Comparison of ENCODE assay signal across 8 mouse cellular contexts in the genomic region with DNA sequence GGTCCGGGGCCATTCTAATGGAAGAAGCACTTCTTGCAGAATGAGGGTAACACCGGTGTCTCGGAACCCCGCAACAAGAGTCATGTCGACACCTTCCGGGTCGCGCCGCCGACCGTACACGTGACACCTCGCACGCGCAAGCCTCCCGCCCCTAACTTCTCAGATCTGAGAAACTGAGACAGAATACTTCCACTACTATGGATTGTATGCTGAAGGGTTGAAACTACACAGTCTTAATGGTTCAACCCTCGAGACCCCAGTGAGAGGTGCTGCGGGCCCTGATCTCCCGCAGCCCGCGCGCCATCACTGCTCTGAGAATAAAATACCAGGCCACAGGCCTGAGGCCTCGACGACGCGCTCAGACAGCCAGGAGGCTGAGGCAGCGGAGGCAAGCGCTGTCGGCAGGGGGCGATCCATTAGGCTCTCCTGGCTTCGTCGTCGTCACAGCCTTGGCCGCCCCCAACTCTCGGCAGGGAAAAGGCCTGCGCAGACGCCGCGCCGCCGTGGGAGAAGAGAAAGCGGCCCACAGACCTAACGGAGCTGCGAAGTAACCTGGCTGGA. TPM values are rescaled to one million over a fixed set of nuclear protein-coding genes. Genes with fewer than 3 reads are reported as not detected.
DNase-seq lines count a peak whose midpoint lies in the region; ATAC-seq and TF ChIP-seq lines count a peak whose summit lies in the region.

No protein-coding gene starts in this region.

- peak overlapping the region; percentile 99 for H3K9ac ChIP-seq in heart, embryonic 15.5 days
- H3K9ac ChIP-seq in liver, embryonic 15.5 days: peak overlapping the region; percentile 94
- peak overlapping the region; percentile 96 for H3K9ac ChIP-seq in neural tube, embryonic 13.5 days

- DNase-seq in CD8-positive naive resting alpha-beta T cell, adult 2 months (ENCODE audit: low read depth in 2 of 2, low spot score in 2 of 2): peak; percentile 58 to 72
- peak; percentile 19 for DNase-seq in fibroblast of lung, adult 2 months (ENCODE audit: low read depth)
- peak; percentile 55 to 76 for DNase-seq in kidney, postnatal 36 days
- peak; percentile 80 for DNase-seq in testis, postnatal 14 days (ENCODE audit: low spot score)

- H3K9me3 ChIP-seq in heart, embryonic 15.5 days (replicated peaks): no peaks in the 10 kb centered on the region
- H3K9me3 ChIP-seq in liver, embryonic 15.5 days (replicated peaks): no peaks in the 10 kb centered on the region
- H3K9me3 ChIP-seq in neural tube, embryonic 13.5 days: no peaks in the 10 kb centered on the region

- H3K36me3 ChIP-seq in heart, embryonic 15.5 days: no peaks in the 10 kb centered on the region
- H3K36me3 ChIP-seq in liver, embryonic 15.5 days (replicated peaks): peaks cover 59% of the 10 kb centered on the region
- H3K36me3 ChIP-seq in neural tube, embryonic 13.5 days: 0 out of 2 replicates have a peak, but pooled peaks cover 2% of the 10 kb centered on the region

- TF ChIP-seq CTCF in bone marrow macrophage, adult 2 months (IDR thresholded peaks at IDR 0.05; ENCODE audit: low read depth, low read length): no peak

- H3K4me3 ChIP-seq in bone marrow macrophage, adult 2 months (ENCODE audit: insufficient read depth, low read length): peak overlapping the region; percentile 81
- peak overlapping the region; percentile 97 for H3K4me3 ChIP-seq in heart, embryonic 15.5 days
- peak overlapping the region; percentile 73 for H3K4me3 ChIP-seq in liver, embryonic 15.5 days (replicated peaks)
- peak overlapping the region; percentile 86 for H3K4me3 ChIP-seq in neural tube, embryonic 13.5 days

- peak overlapping the region; percentile 74 for H3K27ac ChIP-seq in bone marrow macrophage, adult 2 months (ENCODE audit: insufficient read depth, low read depth, low read length)
- peak overlapping the region; percentile 97 for H3K27ac ChIP-seq in heart, embryonic 15.5 days
- peak overlapping the region; percentile 91 for H3K27ac ChIP-seq in liver, embryonic 15.5 days (replicated peaks)
- H3K27ac ChIP-seq in neural tube, embryonic 13.5 days (replicated peaks): peak overlapping the region; percentile 98

- no peaks in the 10 kb centered on the region for H3K27me3 ChIP-seq in heart, embryonic 15.5 days
- H3K27me3 ChIP-seq in liver, embryonic 15.5 days: no peaks in the 10 kb centered on the region
- no peaks in the 10 kb centered on the region for H3K27me3 ChIP-seq in neural tube, embryonic 13.5 days

- WGBS in heart, embryonic 15.5 days: under 1% methylated on average over 44 of the region's 44 CpGs
- WGBS in liver, embryonic 15.5 days (ENCODE audit: insufficient replicate concordance): under 1% methylated on average over 44 of the region's 44 CpGs
- WGBS in neural tube, embryonic 13.5 days: under 1% methylated on average over 44 of the region's 44 CpGs

- H3K4me1 ChIP-seq in bone marrow macrophage, adult 2 months (ENCODE audit: control insufficient read depth, insufficient read depth, low read length): peaks cover 14% of the 10 kb centered on the region
- H3K4me1 ChIP-seq in heart, embryonic 15.5 days (replicated peaks): peaks cover 34% of the 10 kb centered on the region
- H3K4me1 ChIP-seq in liver, embryonic 15.5 days (replicated peaks): peaks cover 50% of the 10 kb centered on the region
- peaks cover 50% of the 10 kb centered on the region for H3K4me1 ChIP-seq in neural tube, embryonic 13.5 days (replicated peaks)

- H3K4me2 ChIP-seq in heart, embryonic 15.5 days: peak overlapping the region; percentile 85
- peak overlapping the region; percentile 85 for H3K4me2 ChIP-seq in liver, embryonic 15.5 days
- H3K4me2 ChIP-seq in neural tube, embryonic 13.5 days: peak overlapping the region; percentile 98

- ATAC-seq in heart, embryonic 15.5 days (replicated peaks; ENCODE audit: insufficient number of reproducible peaks, insufficient read depth, low FRiP score, low read depth): peak; percentile 74
- peak; percentile 70 for ATAC-seq in liver, embryonic 15.5 days (ENCODE audit: insufficient read depth)
- ATAC-seq in neural tube, embryonic 13.5 days (ENCODE audit: low read depth): peak; percentile 85

- TF ChIP-seq POLR2A in bone marrow macrophage, adult 2 months (IDR thresholded peaks at IDR 0.05; ENCODE audit: borderline replicate concordance, low read depth, low read length): no peak

RNA-seq across cellular contexts. Expression of a gene that starts 1.9 kb away (rescaled TPM):
- polyA plus RNA-seq in bone marrow macrophage, adult 2 months (2012; ENCODE audit: insufficient read depth, insufficient read length, missing spikeins): 320 and 384 TPM in 2 replicates
- polyA plus RNA-seq in heart, embryonic 15.5 days (2015; fragmentation: Nextera tagmentation; extraction: Ambion mirVana): 180 and 183 TPM in 2 replicates
- polyA plus RNA-seq in liver, embryonic 15.5 days (2015; fragmentation: Nextera tagmentation; extraction: Ambion mirVana): 117 and 122 TPM in 2 replicates
- 227 and 230 TPM in 2 replicates for polyA plus RNA-seq in neural tube, embryonic 13.5 days (2015; fragmentation: Nextera tagmentation; extraction: Ambion mirVana)

RNA-seq across cellular contexts. Expression of a gene that starts 33.7 kb away (rescaled TPM):
- polyA plus RNA-seq in bone marrow macrophage, adult 2 months (2012; ENCODE audit: insufficient read depth, insufficient read length, missing spikeins): 61.3 and 62.9 TPM in 2 replicates
- 98.6 and 118 TPM in 2 replicates for polyA plus RNA-seq in heart, embryonic 15.5 days (2015; fragmentation: Nextera tagmentation; extraction: Ambion mirVana)
- 274 and 311 TPM in 2 replicates for polyA plus RNA-seq in liver, embryonic 15.5 days (2015; fragmentation: Nextera tagmentation; extraction: Ambion mirVana)
- polyA plus RNA-seq in neural tube, embryonic 13.5 days (2015; fragmentation: Nextera tagmentation; extraction: Ambion mirVana): 68.2 and 74.9 TPM in 2 replicates

RNA-seq across cellular contexts. Expression of a gene that starts 46.9 kb away (rescaled TPM):
- polyA plus RNA-seq in bone marrow macrophage, adult 2 months (2012; ENCODE audit: insufficient read depth, insufficient read length, missing spikeins): 5.3 TPM in 1 of 2 replicates, not detected in the other
- polyA plus RNA-seq in heart, embryonic 15.5 days (2015; fragmentation: Nextera tagmentation; extraction: Ambion mirVana): 0.24 and 0.70 TPM in 2 replicates
- 4.2 and 4.8 TPM in 2 replicates for polyA plus RNA-seq in liver, embryonic 15.5 days (2015; fragmentation: Nextera tagmentation; extraction: Ambion mirVana)
- polyA plus RNA-seq in neural tube, embryonic 13.5 days (2015; fragmentation: Nextera tagmentation; extraction: Ambion mirVana): 0.36 and 0.80 TPM in 2 replicates

RNA-seq across cellular contexts. Expression of a gene that starts 55.9 kb away (rescaled TPM):
- polyA plus RNA-seq in bone marrow macrophage, adult 2 months (2012; ENCODE audit: insufficient read depth, insufficient read length, missing spikeins): 52.9 and 55.6 TPM in 2 replicates
- 29.8 and 32.1 TPM in 2 replicates for polyA plus RNA-seq in heart, embryonic 15.5 days (2015; fragmentation: Nextera tagmentation; extraction: Ambion mirVana)
- polyA plus RNA-seq in liver, embryonic 15.5 days (2015; fragmentation: Nextera tagmentation; extraction: Ambion mirVana): 16.9 and 18.2 TPM in 2 replicates
- 52.2 and 59.8 TPM in 2 replicates for polyA plus RNA-seq in neural tube, embryonic 13.5 days (2015; fragmentation: Nextera tagmentation; extraction: Ambion mirVana)

Comparison
In these comparisons a context has a peak if more than half of its experiments do, and no peak if none do; other contexts are left out.
1. Peak in every context shown above with its lines: DNase-seq, ATAC-seq, H3K4me3 ChIP-seq and H3K27ac ChIP-seq.
2. DNase-seq: peak in every context shown above with its lines; median percentile 80 in testis, postnatal 14 days; 66 in kidney, postnatal 36 days; 65 in CD8-positive naive resting alpha-beta T cell, adult 2 months; 19 in fibroblast of lung, adult 2 months.